Comparison of ENCODE assay signal across 16 mouse cellular contexts in the genomic region with DNA sequence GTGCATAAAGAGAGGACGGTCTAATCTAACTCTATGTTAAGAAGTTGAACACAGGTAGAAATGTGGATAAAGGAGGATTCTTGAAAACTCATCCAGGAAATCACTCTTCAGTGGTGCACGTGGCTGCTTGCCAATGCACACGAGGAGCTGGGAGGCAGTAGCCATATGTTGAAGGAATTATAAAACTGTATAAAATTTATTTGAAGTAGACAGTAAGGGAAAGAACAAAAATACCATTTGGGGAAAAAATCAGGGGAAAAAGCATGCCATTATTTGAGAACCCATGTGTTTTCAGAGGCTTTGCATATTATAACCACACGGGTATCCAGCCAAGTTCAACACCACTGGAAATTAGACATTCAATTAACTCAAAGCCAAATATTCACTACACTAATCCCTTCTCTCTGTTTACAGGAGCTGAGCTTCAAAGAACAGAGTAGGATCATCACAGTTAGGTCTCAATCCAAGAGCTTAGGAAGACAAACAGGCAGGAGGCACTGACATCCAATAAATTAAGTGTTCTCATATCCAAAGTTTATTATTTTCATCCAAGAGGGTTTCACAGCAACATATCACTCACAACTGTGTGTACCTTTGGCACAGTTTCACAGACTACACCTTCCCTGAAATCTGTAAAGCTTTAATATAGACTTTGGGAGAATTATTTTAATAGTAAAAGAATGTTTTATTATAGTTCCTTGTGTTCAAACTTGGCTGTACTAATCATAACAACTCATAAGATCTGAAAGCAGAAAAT. TPM values are rescaled to one million over a fixed set of nuclear protein-coding genes. Genes with fewer than 3 reads are reported as not detected.
DNase-seq lines count a peak whose midpoint lies in the region; ATAC-seq and TF ChIP-seq lines count a peak whose summit lies in the region.
"Had no signal": no experiment of that assay in that cellular context is flagged by ENCODE, and none has a peak within 500 bp of the region (broad histone marks: within the 10 kb centered on the region; RNA-seq: fewer than 3 reads in every experiment).

No protein-coding gene starts in this region.

- 0 out of 2 replicates have a peak, but pooled peaks cover 5% of the 10 kb centered on the region for H3K9me3 ChIP-seq in forebrain, embryonic 13.5 days (replicated peaks)
- no peaks in the 10 kb centered on the region for H3K9me3 ChIP-seq in forebrain, embryonic 12.5 days
- no peaks in the 10 kb centered on the region for H3K9me3 ChIP-seq in lung, embryonic 14.5 days (ENCODE audit: low read depth, low read length)
- H3K9me3 ChIP-seq in stomach, postnatal 0 days (ENCODE audit: control insufficient read depth, low read length) = no peaks in the 10 kb centered on the region
- H3K9me3 ChIP-seq: megakaryocyte, embryonic 14.5 days had no signal

- no peak for TF ChIP-seq CTCF in lung, embryonic 14.5 days (IDR thresholded peaks at IDR 0.05; ENCODE audit: low read depth)
- TF ChIP-seq CTCF in stomach, postnatal 0 days (IDR thresholded peaks at IDR 0.05; ENCODE audit: low read depth) = no peak

- peak; percentile 46 for DNase-seq in lung, embryonic 14.5 days
- DNase-seq in lung, postnatal 36 days = no peak
- peak; percentile 10 for DNase-seq in left cerebral cortex, postnatal 4 days
- no peak for DNase-seq in stomach, postnatal 0 days (ENCODE audit: low spot score)
- DNase-seq: gastrocnemius, adult 2 months; kidney, adult 11 months; kidney, postnatal 4 days; lung, adult 18-20 months had no signal

- no peak overlapping the region for H3K4me3 ChIP-seq in forebrain, embryonic 13.5 days
- H3K4me3 ChIP-seq in forebrain, embryonic 12.5 days (replicated peaks) = no peak overlapping the region
- no peak overlapping the region for H3K4me3 ChIP-seq in lung, embryonic 14.5 days (ENCODE audit: low read depth, low read length)
- H3K4me3 ChIP-seq in stomach, postnatal 0 days (ENCODE audit: low read depth, low read length) = no peak overlapping the region
- H3K4me3 ChIP-seq: gastrocnemius, adult 2 months; hindbrain, embryonic 10.5 days; megakaryocyte, embryonic 14.5 days; myocyte had no signal

- H3K27me3 ChIP-seq in forebrain, embryonic 13.5 days = no peaks in the 10 kb centered on the region
- H3K27me3 ChIP-seq in forebrain, embryonic 12.5 days = no peaks in the 10 kb centered on the region
- no peaks in the 10 kb centered on the region for H3K27me3 ChIP-seq in lung, embryonic 14.5 days (ENCODE audit: insufficient read depth, low read length)
- no peaks in the 10 kb centered on the region for H3K27me3 ChIP-seq in stomach, postnatal 0 days (ENCODE audit: control insufficient read depth, insufficient read depth, low read length)
- H3K27me3 ChIP-seq: megakaryocyte, embryonic 14.5 days had no signal

- intact Hi-C loops in left cerebral cortex, postnatal 4 days (cut with DNase I) = no loop called here

- no peak for TF ChIP-seq EP300 in stomach, postnatal 0 days (optimal IDR thresholded peaks at IDR 0.05)

- peaks cover 7% of the 10 kb centered on the region; the same call in 1 of the 2 replicates for H3K4me1 ChIP-seq in forebrain, embryonic 13.5 days
- H3K4me1 ChIP-seq in forebrain, embryonic 12.5 days = no peaks in the 10 kb centered on the region
- no peaks in the 10 kb centered on the region for H3K4me1 ChIP-seq in lung, embryonic 14.5 days (ENCODE audit: insufficient read depth)
- H3K4me1 ChIP-seq in stomach, postnatal 0 days (replicated peaks; ENCODE audit: control insufficient read depth, insufficient read depth) = no peaks in the 10 kb centered on the region
- H3K4me1 ChIP-seq: hindbrain, embryonic 10.5 days had no signal

- peak; percentile 45; the same call in 1 of the 2 replicates for ATAC-seq in forebrain, embryonic 13.5 days
- no peak for ATAC-seq in forebrain, embryonic 12.5 days (ENCODE audit: low FRiP score)
- ATAC-seq in lung, embryonic 14.5 days (ENCODE audit: insufficient read depth) = peak; percentile 49; the same call in 1 of the 2 replicates
- peak; percentile 51; the same call in 1 of the 2 replicates for ATAC-seq in stomach, postnatal 0 days (ENCODE audit: low FRiP score, low TSS enrichment)
- no peak for ATAC-seq in CD4-positive, CD25-positive, alpha-beta regulatory T cell, adult 4 months

- no peaks in the 10 kb centered on the region for H3K36me3 ChIP-seq in forebrain, embryonic 13.5 days (ENCODE audit: poor library complexity, severe bottlenecking)
- no peaks in the 10 kb centered on the region for H3K36me3 ChIP-seq in forebrain, embryonic 12.5 days (replicated peaks)
- H3K36me3 ChIP-seq in lung, embryonic 14.5 days (ENCODE audit: insufficient read depth) = no peaks in the 10 kb centered on the region
- no peaks in the 10 kb centered on the region for H3K36me3 ChIP-seq in stomach, postnatal 0 days (ENCODE audit: control insufficient read depth, insufficient read depth, low read length)

- 59% methylated on average over 4 of the region's 4 CpGs for WGBS in forebrain, embryonic 13.5 days
- 67% methylated on average over 4 of the region's 4 CpGs for WGBS in forebrain, embryonic 12.5 days
- 46% methylated on average over 4 of the region's 4 CpGs for WGBS in lung, embryonic 14.5 days
- WGBS in stomach, postnatal 0 days = 29% methylated on average over 4 of the region's 4 CpGs

- no peak overlapping the region for H3K27ac ChIP-seq in forebrain, embryonic 13.5 days
- H3K27ac ChIP-seq in forebrain, embryonic 12.5 days = no peak overlapping the region
- 0 out of 2 replicates have a peak overlapping the region, but pooled peaks have one; percentile 2 for H3K27ac ChIP-seq in lung, embryonic 14.5 days (ENCODE audit: low read depth)
- H3K27ac ChIP-seq in stomach, postnatal 0 days (replicated peaks) = no peak overlapping the region
- H3K27ac ChIP-seq: gastrocnemius, adult 2 months; hindbrain, embryonic 10.5 days had no signal

- H3K4me2 ChIP-seq in forebrain, embryonic 13.5 days = no peak overlapping the region
- no peak overlapping the region for H3K4me2 ChIP-seq in forebrain, embryonic 12.5 days
- no peak overlapping the region for H3K4me2 ChIP-seq in lung, embryonic 14.5 days
- no peak overlapping the region for H3K4me2 ChIP-seq in stomach, postnatal 0 days (replicated peaks; ENCODE audit: low read depth)
- H3K4me2 ChIP-seq: heart, embryonic 11.5 days had no signal

- no peak overlapping the region for H3K9ac ChIP-seq in forebrain, embryonic 13.5 days
- no peak overlapping the region for H3K9ac ChIP-seq in forebrain, embryonic 12.5 days
- no peak overlapping the region for H3K9ac ChIP-seq in lung, embryonic 14.5 days
- H3K9ac ChIP-seq in stomach, postnatal 0 days (ENCODE audit: low read length) = no peak overlapping the region

RNA-seq across cellular contexts. Expression of gene Txlnb, which starts 48.9 kb away (rescaled TPM):
- 0.99 and 1.0 TPM in 2 replicates for polyA plus RNA-seq in forebrain, embryonic 13.5 days (2015; fragmentation: Nextera tagmentation; extraction: Ambion mirVana)
- 1.4 and 1.7 TPM in 2 replicates for polyA plus RNA-seq in forebrain, embryonic 12.5 days (2016; fragmentation: Nextera tagmentation; extraction: Ambion mirVana)
- 0.24 and 0.76 TPM in 2 replicates for polyA plus RNA-seq in lung, embryonic 14.5 days (2014; fragmentation: Nextera tagmentation; extraction: Ambion mirVana)
- under 1 TPM; 0.22 to 0.42 TPM for total RNA-seq in left cerebral cortex, postnatal 4 days (2021)
- 0.16 and 0.35 TPM in 2 replicates for polyA plus RNA-seq in stomach, postnatal 0 days (2015; fragmentation: Nextera tagmentation; extraction: Ambion mirVana)
- polyA plus RNA-seq in CD4-positive, CD25-positive, alpha-beta regulatory T cell, adult 4 months (2017; shearing (Covaris generic)) = 1 to 10 TPM in 1 of 2 experiments, under 1 TPM in 1; 0.95 to 2.0 TPM
- total RNA-seq: MEL had no signal

Comparison
In these comparisons a context has a peak if more than half of its experiments do, and no peak if none do; other contexts are left out.
1. ATAC-seq: peak in forebrain, embryonic 13.5 days (single experiment), lung, embryonic 14.5 days (single experiment) and stomach, postnatal 0 days (single experiment); none in forebrain, embryonic 12.5 days (single experiment) and CD4-positive, CD25-positive, alpha-beta regulatory T cell, adult 4 months (single experiment).
2. DNase-seq: peak in lung, embryonic 14.5 days (single experiment) and left cerebral cortex, postnatal 4 days (single experiment); none in lung, postnatal 36 days (single experiment) and stomach, postnatal 0 days (single experiment).